Mouse (Mus musculus) left cerebral cortex, adult 9 months (tissue): Measurements from ENCODE around the gene Rbfox1.

Source experiments
- DNase-seq, 2 experiments: peaks; one replicate each; pipeline ENCODE4 v3.0.0; 2022; ENCODE audit warnings: low spot score in 2 of 2

Rbfox1 gene

GRCm38 (mm10) chr16:6095604-6096372 lies 210.6 kb downstream of the Rbfox1 start:
- no peak for DNase-seq

GRCm38 (mm10) chr16:6097244-6098040 lies 212.3 kb downstream of the Rbfox1 start:
- no peak for DNase-seq

GRCm38 (mm10) chr16:6098116-6098515 lies 213.0 kb downstream of the Rbfox1 start:
- no peak for DNase-seq

GRCm38 (mm10) chr16:6099598-6099997 lies 214.4 kb downstream of the Rbfox1 start:
- DNase-seq: no peak

GRCm38 (mm10) chr16:6100421-6100877 lies 215.3 kb downstream of the Rbfox1 start:
- no peak for DNase-seq

GRCm38 (mm10) chr16:6103713-6104112 lies 218.6 kb downstream of the Rbfox1 start:
- DNase-seq: no peak

GRCm38 (mm10) chr16:6110121-6110520 lies 225.0 kb downstream of the Rbfox1 start:
- no peak for DNase-seq

GRCm38 (mm10) chr16:6113836-6114475 lies 228.8 kb downstream of the Rbfox1 start:
- DNase-seq: peak in 1 of 2 experiments; percentile 26

- no peak for DNase-seq
Measured at GRCm38 (mm10) chr16:6119472-6119871, 234.3 kb downstream of the Rbfox1 start.

- no peak for DNase-seq
Measured at GRCm38 (mm10) chr16:6121232-6121631, 236.1 kb downstream of the Rbfox1 start.

- no peak for DNase-seq
Measured at GRCm38 (mm10) chr16:6122859-6123258, 237.7 kb downstream of the Rbfox1 start.

GRCm38 (mm10) chr16:6128314-6128713 lies 243.2 kb downstream of the Rbfox1 start:
- no peak for DNase-seq

GRCm38 (mm10) chr16:6135016-6135415 lies 249.9 kb downstream of the Rbfox1 start:
- no peak for DNase-seq

GRCm38 (mm10) chr16:6139432-6139831 lies 254.3 kb downstream of the Rbfox1 start:
- no peak for DNase-seq

- peak in 1 of 2 experiments; percentile 32 for DNase-seq
Measured at GRCm38 (mm10) chr16:6147957-6148356, 262.8 kb downstream of the Rbfox1 start.

GRCm38 (mm10) chr16:6149345-6149744 lies 264.2 kb downstream of the Rbfox1 start:
- peak in 1 of 2 experiments; percentile 20 for DNase-seq

- no peak for DNase-seq
Measured at GRCm38 (mm10) chr16:6155556-6155955, 270.4 kb downstream of the Rbfox1 start.

GRCm38 (mm10) chr16:6164476-6164875 lies 279.3 kb downstream of the Rbfox1 start:
- DNase-seq: no peak

- no peak for DNase-seq
Measured at GRCm38 (mm10) chr16:6169346-6169745, 284.2 kb downstream of the Rbfox1 start.

GRCm38 (mm10) chr16:6180819-6181218 lies 295.7 kb downstream of the Rbfox1 start:
- DNase-seq: no peak

- peak in 1 of 2 experiments; percentile 12 for DNase-seq
Measured at GRCm38 (mm10) chr16:6182329-6182728, 297.2 kb downstream of the Rbfox1 start.

- no peak for DNase-seq
Measured at GRCm38 (mm10) chr16:6192358-6192757, 307.2 kb downstream of the Rbfox1 start.
